Mouse (Mus musculus): ENCODE data around the gene Erh. TPM values are rescaled to one million over a fixed set of nuclear protein-coding genes. Genes with fewer than 3 reads are reported as not detected.

Gene Erh
- total RNA-seq, 2 experiments from 2014 or later, result 78.2 to 86.6 TPM

DNA sequence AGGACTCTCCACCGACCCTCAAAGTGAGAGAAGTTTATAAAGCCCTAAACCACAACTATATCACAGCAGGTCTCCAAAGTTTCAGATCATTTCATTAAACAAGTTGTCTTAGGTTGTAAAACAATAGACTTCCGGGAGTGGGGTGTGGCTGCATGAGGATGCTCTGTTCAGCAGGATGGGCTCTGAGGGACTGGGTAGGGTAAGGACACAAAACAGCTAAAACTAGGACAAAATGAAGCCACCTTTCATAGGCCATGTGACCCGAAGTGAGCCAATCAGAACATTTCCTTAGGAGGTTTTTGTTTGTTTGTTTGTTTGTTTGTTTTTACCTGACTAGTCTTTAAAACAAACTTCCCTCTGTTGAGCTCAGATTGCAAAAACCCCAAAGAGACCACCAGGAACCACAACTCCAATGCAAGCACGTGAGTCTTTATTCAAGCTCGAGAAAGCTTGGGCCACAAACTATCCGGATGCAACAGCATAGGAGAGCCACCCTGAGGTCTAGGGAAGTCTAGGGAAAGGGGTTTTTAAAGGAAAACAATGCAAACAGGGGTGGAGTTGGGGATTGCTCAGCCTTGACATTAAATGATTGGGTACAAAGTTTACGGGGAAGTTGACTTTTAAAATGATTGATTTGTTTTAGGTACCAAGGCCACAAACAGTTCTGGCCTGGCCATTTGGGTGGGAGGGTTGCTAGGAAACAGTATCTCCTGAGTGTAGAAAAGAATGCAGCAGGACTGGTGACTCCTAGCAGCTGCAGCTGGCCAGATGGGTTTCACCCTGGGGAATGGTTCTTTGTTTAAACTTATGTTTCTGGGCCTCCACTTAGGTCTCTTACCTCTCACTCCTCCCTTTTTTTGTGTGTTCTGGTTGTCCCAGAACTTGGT is 28.5 kb downstream of the Erh start:
- DNase-seq, result no peak

DNA sequence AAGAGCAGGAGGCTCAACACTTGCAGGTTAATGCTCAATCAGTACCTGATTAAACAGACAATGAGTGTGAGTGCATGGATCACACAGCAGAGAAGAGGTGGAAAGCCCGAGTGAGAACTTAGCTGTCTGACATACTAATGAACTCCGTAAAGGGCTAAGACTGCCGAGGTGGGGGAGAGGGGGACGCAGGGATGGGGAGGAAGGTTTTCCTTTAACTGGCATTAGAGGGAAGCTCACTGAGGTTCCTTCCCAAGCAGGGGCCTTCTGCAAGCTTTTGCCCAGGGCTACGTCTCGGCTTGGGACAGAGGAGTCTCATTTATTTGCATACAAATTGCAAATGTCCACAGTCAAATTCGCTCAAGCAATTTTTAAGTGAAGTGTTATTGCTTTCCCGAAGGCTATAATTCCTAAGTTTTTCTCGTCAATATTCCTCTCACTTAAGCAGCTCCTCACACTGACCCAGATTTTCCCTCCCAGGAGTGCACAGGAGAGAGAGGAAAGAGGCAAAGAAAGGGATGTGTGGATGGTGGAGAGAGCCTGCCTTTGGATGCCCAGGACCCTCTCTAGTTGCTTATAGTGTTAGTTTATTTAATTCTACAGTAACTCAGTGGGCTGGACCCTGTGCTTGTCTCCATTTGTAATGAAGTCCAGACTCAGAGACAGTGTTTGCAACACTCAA is 31.9 kb downstream of the Erh start:
- no peak for DNase-seq

DNA sequence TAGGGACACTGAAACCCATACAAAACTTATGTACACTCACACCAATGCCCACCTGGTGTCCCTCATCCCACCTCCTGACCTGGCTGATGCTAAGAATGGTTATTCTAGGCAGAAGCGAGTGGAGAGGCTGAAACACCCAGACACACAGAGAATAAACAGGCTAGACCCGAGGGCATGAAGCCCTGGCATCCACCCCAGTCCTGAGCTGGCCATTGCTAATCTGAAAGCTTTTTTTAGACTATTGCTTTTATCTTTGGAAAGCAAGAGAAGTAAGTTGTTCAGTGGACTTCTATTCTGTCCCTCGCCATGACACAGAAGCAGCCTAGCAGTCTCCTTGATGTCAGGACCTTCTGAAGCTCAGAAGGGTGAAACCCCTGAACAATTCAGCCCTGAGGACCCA is 34.2 kb downstream of the Erh start:
- DNase-seq, result peak; percentile 62

DNA sequence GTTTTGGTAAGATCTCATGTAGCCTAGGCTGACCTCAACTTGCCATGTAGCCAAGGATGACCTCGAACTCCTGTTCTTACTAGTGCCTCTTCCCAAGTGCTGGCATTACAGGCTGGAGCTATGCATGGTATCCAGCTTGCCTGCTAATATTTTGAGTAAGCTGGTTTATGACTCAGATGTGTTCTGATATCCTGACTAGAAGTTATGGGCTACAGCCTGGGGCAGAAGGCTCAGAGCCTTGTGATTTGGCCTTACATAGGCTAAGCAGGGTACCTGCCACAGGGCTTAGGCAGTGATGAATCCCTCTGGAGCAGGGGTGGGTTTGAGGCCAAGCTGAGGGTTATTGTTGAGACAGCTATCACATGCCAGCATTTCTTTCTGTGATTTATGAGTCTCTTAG is 35.6 kb downstream of the Erh start:
- DNase-seq, result no peak

DNA sequence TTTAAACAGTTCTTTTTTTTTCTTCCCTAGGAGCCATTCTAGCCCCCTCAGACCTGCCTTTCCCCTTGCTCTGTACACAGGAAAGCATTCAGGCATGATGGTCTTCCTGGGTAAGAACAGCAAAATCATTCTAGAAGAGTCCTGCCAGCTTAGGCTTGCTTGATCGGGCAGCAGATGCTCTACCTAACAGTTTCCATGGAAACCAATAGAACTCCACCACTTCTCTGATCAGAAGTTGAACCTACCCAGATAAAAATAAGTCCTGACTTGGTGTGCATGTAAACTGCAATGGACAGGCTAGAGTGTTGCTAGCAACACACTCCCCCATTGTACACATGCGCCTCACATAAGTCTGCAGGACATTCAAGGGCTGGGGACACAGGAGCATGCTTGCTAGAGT is 39.9 kb downstream of the Erh start:
- DNase-seq, result no peak

DNA sequence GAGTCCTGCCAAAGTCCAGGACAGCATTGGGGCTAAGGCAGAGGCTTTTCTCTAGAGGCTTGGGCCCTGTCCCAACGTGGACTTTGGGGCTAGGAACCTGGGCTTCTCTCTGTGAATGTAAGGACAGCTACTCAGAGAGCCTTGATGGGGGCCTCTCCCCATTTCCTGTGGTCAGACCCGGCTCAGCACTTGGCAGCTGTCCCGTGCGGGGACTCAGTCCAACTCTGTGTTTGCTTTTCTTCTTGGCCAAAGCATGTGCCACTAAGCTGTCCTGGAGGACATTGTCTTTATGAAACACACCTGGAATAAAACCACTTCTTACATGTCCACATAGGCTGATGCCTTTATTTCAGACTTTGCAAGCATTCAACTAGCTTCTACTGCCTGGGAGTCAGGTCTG is 40.6 kb downstream of the Erh start:
- peak; percentile 80 for DNase-seq

DNA sequence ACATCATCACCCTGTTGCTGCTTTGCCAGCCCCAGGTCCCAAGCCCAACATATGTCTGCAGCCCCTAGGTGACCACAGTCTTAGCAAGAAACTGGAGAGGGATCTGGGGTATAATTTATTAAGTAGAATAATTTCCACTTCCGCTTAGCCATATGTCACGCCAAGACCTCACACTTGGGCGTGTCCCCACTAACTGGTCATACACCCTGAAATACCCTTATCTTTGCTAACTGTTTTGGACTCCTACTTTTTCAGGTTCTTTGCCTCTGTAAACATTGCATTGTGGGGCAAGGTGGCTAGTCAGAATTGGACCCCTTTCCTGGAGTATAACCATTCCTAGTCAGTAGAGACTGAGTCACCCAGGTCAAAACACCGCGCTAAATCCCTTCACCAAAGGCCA is 41.7 kb downstream of the Erh start:
- no peak for DNase-seq

DNA sequence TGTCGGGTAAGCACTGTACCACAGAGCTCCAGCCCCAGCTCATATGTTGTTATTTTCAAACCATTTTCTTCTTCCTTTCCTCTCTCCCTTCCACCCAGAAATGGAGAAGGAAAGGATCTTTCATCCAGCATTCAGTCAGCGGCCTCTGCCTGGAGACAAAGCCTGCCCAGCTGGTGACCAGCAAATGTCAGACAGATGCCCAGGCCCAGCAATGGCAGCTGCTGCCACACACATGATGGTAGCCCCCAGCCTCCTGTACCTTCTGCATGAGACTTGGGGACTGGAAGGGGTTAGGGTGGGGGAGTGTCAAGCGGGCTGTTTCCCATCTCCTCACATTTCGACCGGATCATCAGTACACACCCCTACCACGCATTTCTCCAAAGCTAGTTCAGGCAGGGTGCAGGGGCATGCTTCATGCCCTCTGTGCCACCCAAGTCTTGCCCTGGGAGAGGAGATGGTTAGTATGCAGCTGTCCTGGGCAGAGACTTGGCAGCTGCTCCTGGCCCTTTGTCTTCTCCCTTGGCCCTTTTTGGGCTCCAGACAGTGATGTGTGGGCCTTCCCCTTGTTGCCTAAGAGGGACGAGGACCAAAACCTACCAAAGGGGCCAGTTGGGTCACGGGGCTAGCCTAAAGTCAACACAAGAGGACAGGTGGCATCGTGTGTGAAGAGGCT is 42.4 kb downstream of the Erh start:
- DNase-seq, result no peak

DNA sequence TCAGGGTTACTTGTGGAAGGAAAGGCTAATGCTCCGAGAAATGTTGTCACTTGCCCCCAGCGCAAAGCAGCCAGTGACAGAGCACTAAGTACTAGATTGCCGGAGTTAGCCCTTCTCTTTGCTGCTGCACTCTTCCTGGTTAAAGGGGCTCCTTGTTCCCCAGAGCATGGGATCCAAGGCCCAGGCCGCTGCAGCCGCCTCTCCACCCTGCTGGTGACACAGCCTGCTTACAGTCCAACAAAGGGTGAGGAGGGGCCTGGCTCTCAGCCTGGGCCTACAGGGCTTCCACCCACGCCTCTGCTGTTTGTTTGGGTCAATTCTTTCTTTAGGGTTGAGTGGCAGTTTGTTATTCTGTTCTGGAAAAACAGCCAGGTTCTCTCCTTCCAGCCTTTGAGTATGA is 45.4 kb downstream of the Erh start:
- peak; percentile 64 for DNase-seq

DNA sequence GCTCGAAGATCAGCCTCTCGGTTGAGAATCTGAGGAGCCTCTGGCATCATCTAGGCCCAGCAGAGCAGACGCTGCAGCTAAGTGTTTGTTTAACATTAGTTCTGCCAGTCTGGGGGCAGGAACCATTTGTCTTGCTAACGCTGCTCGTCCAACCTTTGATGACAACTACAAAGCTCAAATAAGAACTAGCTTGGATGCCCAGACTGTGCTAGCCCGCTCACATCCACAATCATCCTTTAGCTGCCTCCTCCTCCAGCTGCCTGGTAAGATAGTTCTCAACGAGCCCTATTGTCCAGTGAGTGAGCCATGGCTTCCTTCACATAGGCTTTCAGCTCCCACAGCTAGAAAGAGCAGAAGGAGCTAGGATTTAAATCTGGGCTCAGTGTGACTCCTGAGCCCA is 45.9 kb downstream of the Erh start:
- DNase-seq, result no peak

DNA sequence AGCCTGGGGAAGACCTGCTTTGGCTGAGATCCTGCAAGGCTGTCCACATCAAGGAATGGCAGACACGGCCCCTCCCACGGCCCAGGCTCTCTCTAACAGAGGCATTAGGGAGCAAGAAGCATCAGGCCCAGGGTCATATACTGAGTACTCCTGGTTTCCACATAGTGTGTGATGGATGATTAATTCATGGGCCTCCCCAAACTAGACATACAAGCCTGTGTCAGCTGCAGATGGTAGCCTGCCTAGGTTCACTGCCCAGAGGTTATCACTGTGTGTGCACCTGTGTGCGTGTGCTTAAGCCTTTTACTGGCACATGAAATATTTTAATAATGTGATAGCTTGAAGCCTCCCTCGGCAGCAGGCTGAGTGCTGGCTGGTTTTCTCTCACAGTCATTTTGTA is 48.2 kb downstream of the Erh start:
- DNase-seq, result no peak

DNA sequence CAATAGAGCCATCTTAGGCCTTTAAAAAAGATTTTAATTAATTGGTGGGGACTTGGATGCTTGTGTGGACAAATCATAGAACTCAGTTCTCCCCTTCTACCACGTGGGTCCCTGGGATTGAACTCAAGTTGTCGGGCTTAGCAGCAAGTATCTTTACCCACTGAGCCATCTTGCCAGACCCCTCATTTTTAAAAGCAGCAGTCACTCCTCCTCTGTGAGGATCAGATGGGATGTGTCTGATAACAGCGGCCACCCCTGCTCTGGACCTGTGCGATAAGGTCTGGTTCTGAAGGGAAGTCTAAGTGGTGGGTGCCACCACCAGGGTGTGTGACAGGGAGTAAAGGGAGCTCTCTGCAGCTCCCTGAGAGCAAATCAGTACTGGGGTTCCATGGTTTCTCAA is 48.6 kb downstream of the Erh start:
- DNase-seq, result no peak

DNA sequence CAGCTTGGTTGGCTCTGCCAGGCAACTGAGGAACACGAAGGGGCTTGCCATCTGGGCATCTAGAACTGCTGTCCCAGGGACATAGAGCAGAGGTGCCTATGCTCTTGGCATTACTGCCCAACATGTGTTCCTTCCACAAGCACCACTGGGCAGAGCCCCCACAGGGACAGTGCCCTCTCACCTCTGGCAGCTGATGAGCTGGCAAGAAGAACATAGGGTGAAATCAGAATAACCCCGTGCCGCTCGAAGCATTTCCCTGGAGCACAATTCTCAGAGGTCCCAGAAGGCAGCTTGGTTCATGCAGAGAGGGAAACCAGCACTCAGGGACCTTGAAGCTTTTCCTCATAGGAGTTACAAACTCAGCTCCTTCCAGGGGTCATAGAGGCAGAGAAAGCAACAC is 49.4 kb downstream of the Erh start:
- DNase-seq, result no peak

DNA sequence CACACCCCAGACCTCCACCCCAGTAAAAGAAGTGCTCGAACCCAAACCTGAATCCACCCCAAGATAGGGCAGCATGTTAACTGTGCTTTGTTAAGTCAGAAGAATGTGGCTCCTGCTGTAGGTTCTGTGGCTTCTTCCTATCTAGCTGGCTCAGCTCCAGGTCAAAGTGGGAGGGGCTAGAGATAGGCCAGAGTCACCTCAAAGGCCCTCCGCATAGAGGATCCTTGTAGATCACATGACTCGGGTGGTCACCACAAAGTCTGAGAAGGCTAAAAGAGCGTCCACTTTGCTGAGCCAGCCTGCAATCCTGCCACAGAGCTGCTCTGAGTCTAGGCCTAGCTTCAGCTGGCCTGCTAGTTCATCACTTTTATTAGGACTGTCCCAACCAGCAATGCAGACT is 50.0 kb downstream of the Erh start:
- DNase-seq, result peak; percentile 44

DNA sequence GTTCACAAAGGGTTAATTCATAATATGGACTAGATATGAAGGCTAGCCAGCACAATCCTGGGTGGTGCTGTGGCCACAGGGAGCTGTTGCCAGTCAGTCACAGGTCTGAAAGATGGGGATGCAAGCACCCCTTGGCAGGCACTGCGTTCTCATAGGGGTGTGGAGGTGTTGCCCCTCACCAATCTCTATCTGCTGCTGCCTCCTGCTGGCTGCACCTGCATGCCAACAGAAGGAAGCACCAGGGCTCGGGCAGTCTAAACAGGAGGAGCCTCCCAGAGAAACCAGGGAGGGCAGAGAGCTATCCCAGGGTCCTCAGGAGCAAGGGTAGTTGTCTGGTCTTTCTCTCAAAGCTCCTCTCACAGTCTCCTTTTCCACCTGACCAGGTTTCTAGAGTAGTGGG is 59.2 kb downstream of the Erh start:
- DNase-seq, result peak; percentile 58

Other genes with a start within 250 kb of the Erh start
- gene Dcaf5, start 207.7 kb downstream of the Erh start, total RNA-seq (2021), result 10 to 100 TPM; 36.3 to 37.3 TPM
- gene Exd2, start 181.2 kb downstream of the Erh start, total RNA-seq (2021), result 10 to 100 TPM; 10.0 to 10.9 TPM
- 10 to 100 TPM; 15.7 to 17.8 TPM for gene Galnt16, start 126.1 kb downstream of the Erh start, total RNA-seq (2021)
- 10 to 100 TPM; 25.0 to 28.8 TPM for gene Slc39a9, start 458 bp downstream of the Erh start, total RNA-seq (2021)
- 1 to 10 TPM in 1 of 2 experiments, under 1 TPM in 1; 0.29 to 1.1 TPM for gene Plekhd1, start 48.2 kb upstream of the Erh start, total RNA-seq (2021)
- under 1 TPM; 0.05 to 0.10 TPM for gene Ccdc177, start 116.3 kb upstream of the Erh start, total RNA-seq (2021)
- gene Susd6, start 146.2 kb upstream of the Erh start, total RNA-seq (2021), result 10 to 100 TPM; 46.3 to 49.6 TPM